Mouse (Mus musculus): ENCODE measurements around the gene Foxi1.

Gene Foxi1

DNA sequence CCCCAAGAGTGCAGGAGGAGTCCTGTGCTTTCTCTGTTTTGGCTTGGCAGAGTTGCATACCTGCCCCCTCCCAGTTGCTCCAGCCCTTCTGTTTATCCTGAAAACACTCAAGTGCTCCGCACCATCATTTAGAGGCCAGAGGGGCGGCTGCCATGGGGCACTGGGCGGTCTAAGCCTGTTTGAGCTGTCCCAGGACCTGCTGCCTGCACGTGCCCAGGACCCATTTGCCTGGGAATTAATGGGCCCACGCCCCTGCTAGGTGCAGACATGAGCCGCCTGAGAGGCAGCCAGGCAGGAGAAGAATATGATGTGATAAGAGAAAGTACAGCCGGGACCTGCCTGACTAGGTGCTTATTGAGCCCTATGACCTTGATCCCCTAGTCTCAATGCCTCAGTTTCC lies 52.7 kb downstream of the Foxi1 start:
- DNase-seq, result no peak

Measured in thymus, adult 18-20 months (tissue).